In the genomic region with DNA sequence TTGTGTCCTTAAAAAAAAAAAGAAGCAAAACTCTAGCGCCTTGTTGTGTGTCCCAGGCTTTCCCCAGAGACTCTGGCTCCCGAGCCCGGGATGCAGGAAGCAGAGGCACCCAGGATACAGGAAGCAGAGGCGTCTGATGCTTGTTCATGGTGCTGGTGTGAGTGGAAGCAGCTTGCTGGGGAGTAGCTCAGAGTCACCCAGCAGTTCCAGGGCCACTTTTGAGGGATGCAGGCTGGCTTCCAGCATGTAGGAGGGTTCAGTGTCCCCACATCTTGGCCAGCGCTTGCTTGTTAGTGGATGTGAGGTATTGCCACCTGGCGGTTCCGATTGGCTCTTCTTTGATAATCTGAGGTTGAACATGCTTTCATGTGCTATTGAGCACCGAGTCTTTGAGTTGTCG, we compare ENCODE assay signal across 15 mouse cellular contexts. TPM values are rescaled to one million over a fixed set of nuclear protein-coding genes. Genes with fewer than 3 reads are reported as not detected.
DNase-seq lines count a peak whose midpoint lies in the region; ATAC-seq and TF ChIP-seq lines count a peak whose summit lies in the region.
"Had no signal": no experiment of that assay in that cellular context is flagged by ENCODE, and none has a peak within 500 bp of the region (broad histone marks: within the 10 kb centered on the region; RNA-seq: fewer than 3 reads in every experiment).

No protein-coding gene starts in this region.

- no peak overlapping the region for H3K4me3 ChIP-seq in kidney, embryonic 15.5 days (replicated peaks)
- H3K4me3 ChIP-seq in C2C12 (ENCODE audit: insufficient read depth, poor library complexity, severe bottlenecking) (peak overlapping the region; percentile 3), G1E (ENCODE audit: low read depth, low read length) (peak overlapping the region; percentile 22; the same call in 1 of the 2 replicates)
- H3K4me3 ChIP-seq in intestine, embryonic 16.5 days (ENCODE audit: low read length): no peak overlapping the region
- H3K4me3 ChIP-seq in midbrain, postnatal 0 days (ENCODE audit: low read depth, low read length): no peak overlapping the region
- H3K4me3 ChIP-seq: embryonic facial prominence, embryonic 12.5 days had no signal

- peaks cover 90% of the 10 kb centered on the region for H3K79me2 ChIP-seq in C2C12 (ENCODE audit: control insufficient read depth, insufficient read depth)

- H3K27ac ChIP-seq in kidney, embryonic 15.5 days: peak overlapping the region; percentile 88; the same call in 1 of the 2 replicates
- H3K27ac ChIP-seq in intestine, embryonic 16.5 days (ENCODE audit: low read length): peak overlapping the region; percentile 94
- no peak overlapping the region for H3K27ac ChIP-seq in midbrain, postnatal 0 days (ENCODE audit: low read depth, low read length)

- H3K4me2 ChIP-seq in kidney, embryonic 15.5 days: peak overlapping the region; percentile 57
- peak overlapping the region; percentile 56 for H3K4me2 ChIP-seq in intestine, embryonic 16.5 days (ENCODE audit: low read depth, low read length)
- H3K4me2 ChIP-seq in midbrain, postnatal 0 days (ENCODE audit: low read depth, low read length, poor library complexity, severe bottlenecking): no peak overlapping the region

- ATAC-seq in kidney, embryonic 15.5 days (replicated peaks; ENCODE audit: low FRiP score): no peak
- no peak for ATAC-seq in G1E (ENCODE audit: extremely low read depth, insufficient number of reproducible peaks, low FRiP score, poor library complexity, severe bottlenecking)
- no peak for ATAC-seq in intestine, embryonic 16.5 days
- ATAC-seq in midbrain, postnatal 0 days (ENCODE audit: low FRiP score): no peak
- ATAC-seq: midbrain, embryonic 16.5 days had no signal

- H3K4me1 ChIP-seq in kidney, embryonic 15.5 days: peaks cover 44% of the 10 kb centered on the region
- H3K4me1 ChIP-seq in G1E (ENCODE audit: insufficient read depth, low read depth, low read length): peaks cover 63% of the 10 kb centered on the region
- peaks cover 19% of the 10 kb centered on the region for H3K4me1 ChIP-seq in intestine, embryonic 16.5 days (ENCODE audit: control insufficient read depth, insufficient read depth, low read length)
- H3K4me1 ChIP-seq in midbrain, postnatal 0 days (ENCODE audit: insufficient read depth, low read length): peaks cover 8% of the 10 kb centered on the region

- no peak for TF ChIP-seq CTCF in C2C12 (IDR thresholded peaks at IDR 0.05; ENCODE audit: control insufficient read depth, insufficient read depth, insufficient read length)
- TF ChIP-seq CTCF in G1E (IDR thresholded peaks at IDR 0.05; ENCODE audit: low read depth, low read length): no peak
- TF ChIP-seq CTCF in midbrain, postnatal 0 days (IDR thresholded peaks at IDR 0.05): no peak

- peaks cover 67% of the 10 kb centered on the region for H3K79me3 ChIP-seq in C2C12 (ENCODE audit: low read depth)

- no peak overlapping the region for H3K9ac ChIP-seq in kidney, embryonic 15.5 days
- H3K9ac ChIP-seq in intestine, embryonic 16.5 days (ENCODE audit: low read depth, low read length): no peak overlapping the region
- H3K9ac ChIP-seq in midbrain, postnatal 0 days (replicated peaks; ENCODE audit: low read length, poor library complexity, severe bottlenecking): no peak overlapping the region

- 81% methylated on average over 9 of the region's 9 CpGs for WGBS in kidney, embryonic 15.5 days
- 80% methylated on average over 9 of the region's 9 CpGs for WGBS in intestine, embryonic 16.5 days
- WGBS in midbrain, postnatal 0 days: 86% methylated on average over 9 of the region's 9 CpGs

- H3K27me3 ChIP-seq in kidney, embryonic 15.5 days: no peaks in the 10 kb centered on the region
- no peaks in the 10 kb centered on the region for H3K27me3 ChIP-seq in C2C12 (ENCODE audit: control insufficient read depth, insufficient read depth, insufficient read length)
- no peaks in the 10 kb centered on the region for H3K27me3 ChIP-seq in G1E (ENCODE audit: insufficient read depth, low read length)
- H3K27me3 ChIP-seq in intestine, embryonic 16.5 days (replicated peaks; ENCODE audit: control insufficient read depth, insufficient read depth, low read length): no peaks in the 10 kb centered on the region
- H3K27me3 ChIP-seq in midbrain, postnatal 0 days (ENCODE audit: insufficient read depth, low read length): no peaks in the 10 kb centered on the region
- H3K27me3 ChIP-seq: embryonic facial prominence, embryonic 12.5 days had no signal

- no peaks in the 10 kb centered on the region for H3K9me3 ChIP-seq in kidney, embryonic 15.5 days (replicated peaks)
- no peaks in the 10 kb centered on the region for H3K9me3 ChIP-seq in G1E (replicated peaks)
- no peaks in the 10 kb centered on the region for H3K9me3 ChIP-seq in intestine, embryonic 16.5 days (ENCODE audit: control insufficient read depth, low read length)
- no peaks in the 10 kb centered on the region for H3K9me3 ChIP-seq in midbrain, postnatal 0 days (ENCODE audit: low read length)
- H3K9me3 ChIP-seq: embryonic facial prominence, embryonic 12.5 days had no signal

- DNase-seq in kidney, postnatal 10 days: no peak
- DNase-seq in G1E (ENCODE audit: low spot score): no peak
- DNase-seq in thymus, postnatal 0 days (ENCODE audit: low spot score): no peak
- DNase-seq in midbrain, postnatal 0 days (ENCODE audit: low spot score): no peak
- no peak for DNase-seq in embryo, embryonic 10 days (ENCODE audit: low spot score)
- DNase-seq: thymus, postnatal 4 days had no signal

- H3K36me3 ChIP-seq in kidney, embryonic 15.5 days: no peaks in the 10 kb centered on the region
- peaks cover 30% of the 10 kb centered on the region for H3K36me3 ChIP-seq in C2C12 (ENCODE audit: control insufficient read depth, insufficient read depth)
- peaks cover 47% of the 10 kb centered on the region for H3K36me3 ChIP-seq in G1E (replicated peaks)
- H3K36me3 ChIP-seq in intestine, embryonic 16.5 days (ENCODE audit: control insufficient read depth, insufficient read depth, low read length): no peaks in the 10 kb centered on the region
- no peaks in the 10 kb centered on the region for H3K36me3 ChIP-seq in midbrain, postnatal 0 days (ENCODE audit: insufficient read depth, low read length)
- H3K36me3 ChIP-seq: embryonic facial prominence, embryonic 12.5 days had no signal

- H3ac ChIP-seq in C2C12 (ENCODE audit: control insufficient read depth, insufficient read length, low read depth): peak overlapping the region; percentile 46

TF ChIP-seq in C2C12, 6 proteins besides CTCF, POLR2A, EP300 and RAD21:
- TF ChIP-seq CEBPB (IDR thresholded peaks at IDR 0.05; ENCODE audit: low read depth) (no peak), MYOD1 (IDR thresholded peaks at IDR 0.05; ENCODE audit: control insufficient read depth, insufficient read length, low read depth) (no peak), MAX (IDR thresholded peaks at IDR 0.05) (no peak), USF1 (IDR thresholded peaks at IDR 0.05; ENCODE audit: low read depth) (no peak), FOSL1 (IDR thresholded peaks at IDR 0.05; ENCODE audit: insufficient read depth, low read length, poor library complexity, severe bottlenecking) (no peak), MYOG (IDR thresholded peaks at IDR 0.05; ENCODE audit: control insufficient read depth, extremely low read depth, insufficient read length) (no peak)

RNA-seq across cellular contexts. Expression of a gene that starts 9.2 kb away (rescaled TPM):
- polyA plus RNA-seq in kidney, embryonic 15.5 days (2015; fragmentation: Nextera tagmentation; extraction: Ambion mirVana): 65.6 and 71.7 TPM in 2 replicates
- 344 TPM for polyA plus RNA-seq in C2C12 (2012; fragmentation: generic; extraction: Trizol)
- 17.1 and 22.1 TPM in 2 replicates for total RNA-seq in G1E (2014; fragmentation: Nextera tagmentation)
- total RNA-seq in G1E (2017): 17.6 and 18.6 TPM in 2 replicates
- 46.2 and 51.1 TPM in 2 replicates for polyA plus RNA-seq in G1E (2012)
- polyA plus RNA-seq in intestine, embryonic 16.5 days (2015; fragmentation: Nextera tagmentation; extraction: Ambion mirVana): 49.4 and 52.5 TPM in 2 replicates
- 65.1 and 98.8 TPM in 2 replicates for polyA plus RNA-seq in thymus, postnatal 0 days (2015; fragmentation: Nextera tagmentation; extraction: Ambion mirVana)
- 228 and 259 TPM in 2 replicates for total RNA-seq in midbrain, postnatal 0 days (2014; rRNA removed)
- polyA plus RNA-seq in midbrain, postnatal 0 days (2015; fragmentation: Nextera tagmentation; extraction: Ambion mirVana): 510 and 544 TPM in 2 replicates

RNA-seq across cellular contexts. Expression of a gene that starts 28.5 kb away (rescaled TPM):
- 0.08 and 0.17 TPM in 2 replicates for polyA plus RNA-seq in kidney, embryonic 15.5 days (2015; fragmentation: Nextera tagmentation; extraction: Ambion mirVana)
- polyA plus RNA-seq in C2C12 (2012; fragmentation: generic; extraction: Trizol) (not detected), G1E (2012) (0.04 and 0.18 TPM in 2 replicates)
- total RNA-seq in G1E (2014; fragmentation: Nextera tagmentation) (not detected in 2 replicates), G1E (2017) (0.33 and 0.46 TPM in 2 replicates)
- 0.68 and 0.98 TPM in 2 replicates for polyA plus RNA-seq in intestine, embryonic 16.5 days (2015; fragmentation: Nextera tagmentation; extraction: Ambion mirVana)
- 0.21 TPM in 1 of 2 replicates, not detected in the other for polyA plus RNA-seq in thymus, postnatal 0 days (2015; fragmentation: Nextera tagmentation; extraction: Ambion mirVana)
- total RNA-seq in midbrain, postnatal 0 days (2014; rRNA removed): not detected in 2 replicates
- not detected in 2 replicates for polyA plus RNA-seq in midbrain, postnatal 0 days (2015; fragmentation: Nextera tagmentation; extraction: Ambion mirVana)
- total RNA-seq: adrenal gland, adult 18-20 months; hematopoietic stem cell, adult 5-6 weeks; left cerebral cortex, postnatal 36 days had no signal
- polyA plus RNA-seq: embryonic facial prominence, embryonic 12.5 days; midbrain, embryonic 16.5 days; spleen, adult 2 months had no signal

RNA-seq across cellular contexts. Expression of a gene that starts 35.0 kb away (rescaled TPM):
- 25.5 and 28.1 TPM in 2 replicates for polyA plus RNA-seq in kidney, embryonic 15.5 days (2015; fragmentation: Nextera tagmentation; extraction: Ambion mirVana)
- polyA plus RNA-seq in C2C12 (2012; fragmentation: generic; extraction: Trizol) (0.97 TPM), G1E (2012) (48.0 and 61.7 TPM in 2 replicates)
- total RNA-seq in G1E (2014; fragmentation: Nextera tagmentation) (9.3 and 16.4 TPM in 2 replicates), G1E (2017) (4.2 and 4.3 TPM in 2 replicates)
- 31.6 and 39.5 TPM in 2 replicates for polyA plus RNA-seq in intestine, embryonic 16.5 days (2015; fragmentation: Nextera tagmentation; extraction: Ambion mirVana)
- 3.2 and 3.6 TPM in 2 replicates for polyA plus RNA-seq in thymus, postnatal 0 days (2015; fragmentation: Nextera tagmentation; extraction: Ambion mirVana)
- total RNA-seq in midbrain, postnatal 0 days (2014; rRNA removed): 0.22 and 0.42 TPM in 2 replicates
- 0.22 and 0.53 TPM in 2 replicates for polyA plus RNA-seq in midbrain, postnatal 0 days (2015; fragmentation: Nextera tagmentation; extraction: Ambion mirVana)

Comparison
In these comparisons a context has a peak if more than half of its experiments do, and no peak if none do; other contexts are left out.
1. H3K4me3 ChIP-seq: peak in C2C12 (single experiment) and G1E (single experiment); none in kidney, embryonic 15.5 days (single experiment), intestine, embryonic 16.5 days (single experiment) and midbrain, postnatal 0 days (single experiment).